Mouse (Mus musculus) bone marrow, adult 2 months (tissue): Measurements from ENCODE around the gene E2f3.

ENCODE experiments used
- CTCF ChIP-seq: fragments of 200-500 bp; IDR thresholded peaks from 2 replicates; pipeline ENCODE4 v1.5.1; 2011; ENCODE audit warnings: low read length, control low read depth; ENCODE audit not compliant: control insufficient read depth, insufficient read depth
- POLR2A ChIP-seq: fragments of 200-500 bp; IDR thresholded peaks from 2 replicates; pipeline ENCODE4 v1.6.1; 2011; ENCODE audit warnings: low read depth, mild to moderate bottlenecking, control low read depth, low read length, borderline replicate concordance; ENCODE audit not compliant: control insufficient read depth

DNA sequence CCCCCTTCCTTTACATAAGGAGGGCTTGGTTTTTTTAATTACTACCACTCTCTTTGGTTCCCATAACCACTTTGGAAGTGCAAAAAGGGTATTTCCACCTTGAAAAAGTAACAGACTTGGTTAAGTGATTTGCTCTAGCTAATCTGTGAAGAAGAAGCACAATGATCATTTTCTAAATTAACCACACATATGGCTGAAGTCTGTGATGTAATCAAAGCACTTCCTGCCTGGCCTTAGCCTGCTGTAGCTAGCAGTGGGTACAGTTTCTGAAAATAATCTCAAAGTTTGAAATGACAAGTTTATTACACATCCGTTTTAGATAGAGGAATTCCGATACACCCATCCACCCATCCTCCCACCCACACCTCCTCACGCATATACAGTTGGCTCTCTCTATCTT lies 42.0 kb upstream of the E2f3 start:
- TF ChIP-seq POLR2A (no peak), CTCF (no peak)
